Mouse (Mus musculus) naive thymus-derived CD4-positive, alpha-beta T cell, adult 2 months (primary cell): Measurements from ENCODE around the gene Klf11.
A peak's percentile ranks its signal among the peaks of the same experiment; 100 is the strongest.
"Not testable (repeated sequence)": the region's sequence is repeated elsewhere in the genome, so short reads cannot be mapped to it uniquely, and the experiment has no call there.

Experiments
- DNase-seq: peaks from one replicate; pipeline ENCODE4 v3.0.0-alpha.2; 2011; ENCODE audit warnings: low read depth

Gene Klf11

GRCm38 (mm10) chr12:24654065-24654862 is 3.2 kb downstream of the Klf11 start:
- no peak for DNase-seq

DNA sequence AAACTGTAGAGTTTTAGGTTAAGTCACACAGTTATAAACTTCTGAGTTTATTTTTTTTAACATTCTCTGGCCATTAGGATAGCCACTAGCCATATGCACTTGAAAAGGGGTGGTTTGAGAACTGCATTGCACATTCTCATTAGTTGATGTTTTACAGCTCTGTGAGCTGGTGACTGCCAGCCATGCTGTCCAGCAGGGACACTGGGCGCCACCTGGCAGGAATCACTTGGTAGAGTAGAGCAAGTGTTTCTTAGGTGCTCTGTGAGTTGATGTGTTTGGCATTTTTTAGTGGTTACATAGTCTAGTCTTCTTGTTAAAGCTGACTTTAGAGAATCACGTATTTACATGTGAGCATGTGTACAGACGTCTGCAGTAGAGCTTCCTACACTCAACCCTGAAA is 5.4 kb downstream of the Klf11 start:
- no peak for DNase-seq

GRCm38 (mm10) chr12:24658998-24659397 is 7.9 kb downstream of the Klf11 start:
- DNase-seq: no peak

DNA sequence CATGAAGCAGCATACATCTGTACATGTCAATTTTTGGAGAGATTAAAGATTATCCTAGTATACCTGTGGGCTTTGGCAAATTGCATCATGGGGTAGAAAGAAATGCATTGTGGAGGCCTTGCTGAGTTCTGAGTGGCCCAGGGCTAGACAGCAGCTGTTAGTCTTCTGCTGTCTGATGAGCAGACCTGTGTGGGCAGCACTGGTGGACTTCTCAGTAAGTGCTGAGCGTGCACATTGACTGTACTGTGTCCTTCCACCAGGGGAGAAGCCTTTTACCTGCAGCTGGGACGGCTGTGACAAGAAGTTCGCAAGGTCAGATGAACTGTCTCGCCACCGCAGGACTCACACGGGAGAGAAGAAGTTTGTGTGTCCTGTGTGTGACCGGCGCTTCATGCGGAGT is 8.8 kb downstream of the Klf11 start:
- DNase-seq: no peak

DNA sequence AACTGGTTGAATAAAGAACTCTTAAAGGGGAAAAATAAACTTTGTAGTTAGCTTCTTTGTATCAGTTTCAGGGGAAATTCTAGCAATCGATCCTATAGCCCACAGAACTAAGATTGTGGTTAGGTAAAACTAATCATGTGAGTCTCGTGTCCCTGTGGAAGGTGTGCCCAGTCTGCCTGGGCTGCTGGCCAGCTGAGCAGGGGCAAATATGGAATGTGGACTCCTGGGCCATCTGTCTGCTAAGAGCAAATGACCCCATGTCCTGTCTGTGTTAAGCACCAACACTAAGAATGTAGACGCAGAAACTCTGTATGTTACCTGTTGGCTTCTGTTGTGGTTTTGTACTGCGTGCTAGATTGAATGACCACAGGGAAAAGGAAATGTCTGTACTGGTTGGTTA is 10.0 kb downstream of the Klf11 start:
- no peak for DNase-seq

DNA sequence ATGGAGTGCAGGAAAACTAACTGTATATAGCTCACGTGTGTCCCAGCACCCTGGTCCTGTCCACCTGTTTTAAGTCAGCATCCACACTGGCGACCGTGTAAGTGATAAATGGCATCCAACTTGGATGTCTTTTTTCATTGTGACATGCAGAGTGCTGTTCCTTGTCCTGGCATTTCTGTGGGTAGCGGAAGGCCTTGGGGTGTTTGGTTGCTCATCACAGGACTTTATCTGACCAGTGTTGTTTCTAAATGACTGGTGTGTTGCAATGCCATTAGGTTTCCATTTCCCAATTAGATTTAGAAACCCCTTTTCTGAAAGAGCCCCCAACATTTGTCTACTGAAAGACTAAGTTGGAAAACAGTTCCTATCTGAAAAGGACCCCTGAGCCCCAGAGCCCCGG is 11.1 kb downstream of the Klf11 start:
- DNase-seq: no peak

DNA sequence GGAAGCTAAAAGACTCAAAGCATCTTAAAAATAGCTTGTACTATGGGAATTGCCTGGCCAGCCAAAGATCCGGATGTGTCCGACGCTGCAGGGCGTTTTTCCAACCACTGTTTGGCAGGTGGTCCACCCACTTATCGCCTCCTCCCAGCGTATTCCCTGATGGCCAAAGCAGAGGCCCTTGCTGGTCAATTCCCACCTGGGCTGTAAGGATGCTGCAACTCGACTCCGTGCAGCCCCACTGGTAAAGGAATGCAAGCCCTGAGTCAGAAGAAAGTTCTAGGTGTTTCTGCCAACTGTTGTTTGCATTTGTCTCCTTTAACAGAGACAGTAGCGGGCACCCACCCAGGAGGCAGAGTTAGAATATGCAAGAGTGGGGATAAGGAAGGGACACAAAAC is 29.0 kb downstream of the Klf11 start:
- no peak for DNase-seq

- DNase-seq: no peak
Observed at GRCm38 (mm10) chr12:24680492-24681285, 29.6 kb downstream of the Klf11 start.

GRCm38 (mm10) chr12:24681286-24682023 is 30.4 kb downstream of the Klf11 start, which contains the start of gene Cys1:
Gene Cys1 (minus strand): TSS chr12:24681813.
- no peak for DNase-seq

- no peak for DNase-seq
Observed at GRCm38 (mm10) chr12:24682563-24682962, 31.5 kb downstream of the Klf11 start.

DNA sequence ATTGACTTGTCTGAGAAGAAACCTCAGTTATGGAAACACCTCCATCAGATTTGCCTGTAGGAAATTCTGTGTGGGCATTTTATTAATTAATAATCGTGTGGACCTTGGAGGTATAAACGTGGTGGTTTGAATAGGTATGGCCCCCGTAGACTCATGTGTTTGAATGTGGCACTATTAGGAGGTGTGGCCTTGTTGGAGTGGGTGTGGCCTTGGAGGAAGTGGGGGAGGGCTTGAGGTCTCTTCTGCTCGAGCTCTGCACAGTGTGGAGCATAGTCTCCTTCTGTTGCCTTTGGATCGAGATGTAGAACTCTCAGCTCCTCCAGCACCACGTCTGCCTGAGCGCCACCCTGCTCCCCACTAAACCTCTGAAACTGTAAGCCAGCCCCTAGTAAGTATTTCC is 32.4 kb downstream of the Klf11 start:
- DNase-seq: no peak

DNA sequence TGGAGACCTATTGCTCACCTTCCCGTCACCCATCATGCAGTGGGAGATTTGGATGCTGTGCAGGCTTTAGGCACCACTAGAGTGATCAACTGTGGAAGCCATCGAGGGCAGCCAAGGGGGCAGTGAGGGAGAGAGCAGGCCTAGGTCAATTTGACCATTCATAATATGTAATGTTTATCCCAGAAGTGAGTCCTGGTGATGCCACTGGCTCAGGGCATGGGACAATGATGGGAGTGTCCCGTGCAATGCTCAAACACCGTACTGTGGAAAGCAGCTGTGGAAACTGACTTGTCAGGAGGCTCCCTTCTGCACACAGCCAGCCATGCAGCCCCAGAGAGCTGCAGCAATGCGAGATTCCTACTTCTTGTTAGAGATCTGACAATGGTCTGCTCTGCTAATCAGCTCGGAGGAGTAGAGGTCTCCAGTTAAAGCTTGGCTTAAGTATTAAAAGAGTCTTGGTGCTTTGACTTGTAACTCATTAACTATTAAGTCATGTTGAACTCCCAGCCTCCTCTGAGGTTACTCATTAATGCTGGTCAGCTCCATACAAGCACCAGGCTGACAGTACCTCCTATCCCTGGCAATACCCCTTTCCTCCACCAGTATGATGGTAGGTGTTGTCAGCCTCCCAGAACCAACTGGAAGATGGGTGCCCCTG is 35.1 kb downstream of the Klf11 start:
- no peak for DNase-seq

- no peak for DNase-seq
Observed at GRCm38 (mm10) chr12:24686696-24687346, 35.7 kb downstream of the Klf11 start.

GRCm38 (mm10) chr12:24690351-24690750 is 39.3 kb downstream of the Klf11 start:
- DNase-seq: no peak

- DNase-seq: peak; percentile 84
Observed at GRCm38 (mm10) chr12:24696500-24697483, 45.7 kb downstream of the Klf11 start.

DNA sequence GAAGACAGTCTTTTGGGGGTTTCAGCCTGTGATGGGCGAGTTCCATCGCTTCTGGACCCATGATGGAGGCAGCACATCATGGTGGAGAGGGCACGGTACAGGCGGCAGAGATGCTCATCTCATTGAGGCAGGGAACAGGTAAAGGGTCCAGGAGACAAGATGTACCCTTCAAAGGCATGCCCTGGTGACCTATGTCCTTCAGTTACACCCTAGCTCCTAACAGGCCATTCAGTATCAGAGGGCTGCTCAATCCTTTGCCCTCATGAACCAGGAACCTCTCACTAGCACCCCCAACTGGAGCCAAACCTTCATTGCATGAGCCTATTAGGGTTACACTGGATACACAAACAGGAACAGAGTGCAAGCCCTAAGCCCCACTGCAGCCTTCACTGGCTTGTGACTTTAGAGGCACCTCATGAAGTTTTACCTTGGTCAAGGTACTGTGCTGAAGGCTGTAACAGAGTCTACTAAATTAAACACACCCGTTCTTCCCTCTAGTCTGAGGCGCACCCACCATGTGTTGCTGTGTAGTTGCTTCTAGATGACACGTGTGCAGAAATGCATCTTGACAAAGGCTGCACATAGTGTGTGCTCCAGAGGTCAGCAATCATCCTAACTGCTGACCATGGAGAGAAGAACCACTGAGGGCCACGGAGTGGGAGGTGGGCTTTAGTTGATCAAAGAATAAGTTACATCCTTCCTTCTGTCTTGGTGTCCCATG is 46.6 kb downstream of the Klf11 start:
- DNase-seq: peak; percentile 23

DNA sequence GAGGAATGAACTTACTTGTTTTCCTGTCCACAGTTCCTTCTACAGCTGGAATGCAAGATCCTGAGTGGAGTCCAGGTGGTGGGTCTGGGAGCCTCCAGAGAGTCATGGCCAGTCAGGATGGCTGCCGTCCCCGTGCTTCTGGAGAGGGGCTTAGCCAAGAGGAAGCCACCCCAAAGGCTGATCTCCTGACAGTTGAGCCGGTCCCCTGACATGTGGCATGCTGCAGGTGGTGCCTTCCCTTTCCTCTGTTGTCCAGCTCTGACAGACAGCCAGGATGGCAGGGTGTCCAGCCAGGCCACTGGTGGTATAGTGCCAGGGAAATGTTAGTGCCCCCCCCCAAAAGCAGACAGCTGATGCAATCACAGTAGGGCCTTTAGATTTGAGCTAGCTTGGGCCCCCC is 47.4 kb downstream of the Klf11 start:
- DNase-seq: no peak

DNA sequence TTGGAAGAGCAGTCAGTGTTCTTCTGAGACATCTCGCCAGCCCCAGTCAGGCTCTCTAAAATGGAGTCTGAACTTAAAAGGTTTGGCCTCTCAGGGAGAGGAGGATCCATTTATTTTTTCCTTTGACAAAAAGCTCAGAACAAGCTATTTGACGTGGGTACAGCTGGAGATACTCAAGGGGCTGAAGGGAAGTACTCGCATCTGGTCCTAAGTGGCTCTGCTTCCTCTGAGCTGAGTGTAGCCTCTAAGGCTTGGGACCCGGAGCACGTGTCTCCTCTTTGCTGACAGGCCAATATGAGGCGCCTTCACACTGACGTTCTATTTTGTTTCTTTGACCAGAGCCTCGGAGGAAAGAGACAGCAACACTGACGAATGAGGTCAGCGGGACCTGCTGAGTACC is 48.5 kb downstream of the Klf11 start:
- DNase-seq: no peak

- DNase-seq: not testable (repeated sequence)
Observed at GRCm38 (mm10) chr12:24701621-24702020, 50.5 kb downstream of the Klf11 start.

- no peak for DNase-seq
Observed at GRCm38 (mm10) chr12:24703013-24703412, 51.9 kb downstream of the Klf11 start.
